In the genomic region with DNA sequence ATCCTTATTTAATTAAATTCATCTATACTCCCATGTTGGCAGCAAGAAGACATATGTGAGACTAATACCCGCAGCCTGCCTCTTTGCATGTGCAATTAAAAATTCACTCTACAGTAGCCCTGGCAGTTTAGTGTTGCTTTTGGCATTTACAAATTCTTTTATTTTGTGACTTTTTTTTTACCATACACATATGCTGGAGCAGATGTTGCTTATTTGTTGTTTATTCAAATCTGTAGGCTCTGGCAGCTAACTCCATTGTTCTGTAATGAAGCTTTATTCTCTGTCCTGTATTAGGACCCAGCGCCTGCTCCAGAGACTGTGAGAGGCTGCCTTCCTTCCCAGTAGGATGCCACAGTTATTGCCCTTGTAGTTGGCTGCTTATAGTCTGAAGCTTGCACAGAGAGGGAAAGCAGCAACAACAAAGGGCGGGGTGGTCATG, we compare ENCODE assay signal across 12 mouse cellular contexts.
DNase-seq lines count a peak whose midpoint lies in the region; ATAC-seq lines count a peak whose summit lies in the region.
"Had no signal": no experiment of that assay in that cellular context is flagged by ENCODE, and none has a peak within 500 bp of the region (broad histone marks: within the 10 kb centered on the region; RNA-seq: fewer than 3 reads in every experiment).

No protein-coding gene starts in this region.

- DNase-seq in neural tube, embryonic 11.5 days (ENCODE audit: low spot score): peak; percentile 14
- no peak for DNase-seq in neural tube, embryonic 10.5 days (ENCODE audit: extremely low spot score, low spot score)
- DNase-seq in midbrain, embryonic 10.5 days (ENCODE audit: low spot score): no peak
- peak; percentile 49 for DNase-seq in retina, postnatal 1 day
- no peak for DNase-seq in MN1 (ENCODE audit: low spot score)
- DNase-seq: kidney, postnatal 25 days; right cerebral cortex, postnatal 14 days had no signal

- ATAC-seq in neural tube, embryonic 11.5 days (ENCODE audit: insufficient read depth, low FRiP score, low TSS enrichment): no peak
- peak; percentile 93 for ATAC-seq in forebrain, embryonic 16.5 days
- ATAC-seq in intestine, embryonic 15.5 days: no peak
- ATAC-seq: lung, postnatal 0 days had no signal

- H3K9ac ChIP-seq in neural tube, embryonic 11.5 days (ENCODE audit: low read length): no peak overlapping the region
- peak overlapping the region; percentile 48 for H3K9ac ChIP-seq in forebrain, embryonic 16.5 days (replicated peaks; ENCODE audit: low read depth, low read length)
- no peak overlapping the region for H3K9ac ChIP-seq in intestine, embryonic 15.5 days

- H3K4me1 ChIP-seq in neural tube, embryonic 11.5 days (ENCODE audit: control insufficient read depth, insufficient read depth, low read length): no peaks in the 10 kb centered on the region
- peaks cover 13% of the 10 kb centered on the region for H3K4me1 ChIP-seq in forebrain, embryonic 16.5 days (replicated peaks; ENCODE audit: control insufficient read depth, insufficient read depth, low read length)
- H3K4me1 ChIP-seq in midbrain, embryonic 10.5 days: peaks cover 7% of the 10 kb centered on the region; the same call in 1 of the 2 replicates
- H3K4me1 ChIP-seq in intestine, embryonic 15.5 days (replicated peaks): no peaks in the 10 kb centered on the region
- H3K4me1 ChIP-seq: heart, embryonic 10.5 days had no signal

- no peaks in the 10 kb centered on the region for H3K36me3 ChIP-seq in neural tube, embryonic 11.5 days (ENCODE audit: control insufficient read depth, insufficient read depth, low read length)
- H3K36me3 ChIP-seq in forebrain, embryonic 16.5 days (ENCODE audit: control insufficient read depth, insufficient read depth): no peaks in the 10 kb centered on the region
- no peaks in the 10 kb centered on the region for H3K36me3 ChIP-seq in midbrain, embryonic 10.5 days
- no peaks in the 10 kb centered on the region for H3K36me3 ChIP-seq in intestine, embryonic 15.5 days
- H3K36me3 ChIP-seq: heart, embryonic 10.5 days had no signal

- no peaks in the 10 kb centered on the region for H3K9me3 ChIP-seq in neural tube, embryonic 11.5 days (ENCODE audit: control insufficient read depth, low read length)
- H3K9me3 ChIP-seq in forebrain, embryonic 16.5 days (ENCODE audit: control insufficient read depth, low read length): no peaks in the 10 kb centered on the region
- H3K9me3 ChIP-seq in midbrain, embryonic 10.5 days (replicated peaks): no peaks in the 10 kb centered on the region
- no peaks in the 10 kb centered on the region for H3K9me3 ChIP-seq in intestine, embryonic 15.5 days
- H3K9me3 ChIP-seq: heart, embryonic 10.5 days had no signal

- no peak overlapping the region for H3K4me2 ChIP-seq in neural tube, embryonic 11.5 days (ENCODE audit: low read depth)
- peak overlapping the region; percentile 27 for H3K4me2 ChIP-seq in forebrain, embryonic 16.5 days (ENCODE audit: low read length)
- H3K4me2 ChIP-seq in intestine, embryonic 15.5 days (replicated peaks): no peak overlapping the region

- no peaks in the 10 kb centered on the region for H3K27me3 ChIP-seq in neural tube, embryonic 11.5 days (ENCODE audit: control insufficient read depth, insufficient read depth, low read length)
- no peaks in the 10 kb centered on the region for H3K27me3 ChIP-seq in forebrain, embryonic 16.5 days (replicated peaks; ENCODE audit: control insufficient read depth, insufficient read depth, low read length)
- H3K27me3 ChIP-seq in midbrain, embryonic 10.5 days (ENCODE audit: low read depth, poor library complexity, severe bottlenecking): no peaks in the 10 kb centered on the region
- H3K27me3 ChIP-seq in intestine, embryonic 15.5 days (replicated peaks): no peaks in the 10 kb centered on the region

- 52% methylated on average over 3 of the region's 3 CpGs for WGBS in neural tube, embryonic 11.5 days
- WGBS in forebrain, embryonic 16.5 days: 16% methylated on average over 3 of the region's 3 CpGs
- WGBS in midbrain, embryonic 10.5 days: 69% methylated on average over 3 of the region's 3 CpGs
- WGBS in intestine, embryonic 15.5 days: 80% methylated on average over 3 of the region's 3 CpGs

- no peak overlapping the region for H3K27ac ChIP-seq in neural tube, embryonic 11.5 days (ENCODE audit: low read depth, low read length)
- H3K27ac ChIP-seq in forebrain, embryonic 16.5 days (ENCODE audit: low read length): peak overlapping the region; percentile 95
- peak overlapping the region; percentile 49 for H3K27ac ChIP-seq in midbrain, embryonic 10.5 days (replicated peaks)
- H3K27ac ChIP-seq in intestine, embryonic 15.5 days: no peak overlapping the region
- H3K27ac ChIP-seq: heart, embryonic 10.5 days had no signal

- no peak overlapping the region for H3K4me3 ChIP-seq in neural tube, embryonic 11.5 days (ENCODE audit: low read depth, low read length)
- H3K4me3 ChIP-seq in forebrain, embryonic 16.5 days (replicated peaks; ENCODE audit: low read length): no peak overlapping the region
- no peak overlapping the region for H3K4me3 ChIP-seq in midbrain, embryonic 10.5 days
- H3K4me3 ChIP-seq in intestine, embryonic 15.5 days (replicated peaks): no peak overlapping the region
- H3K4me3 ChIP-seq: heart, embryonic 10.5 days; myocyte had no signal

Comparison
In these comparisons a context has a peak if more than half of its experiments do, and no peak if none do; other contexts are left out.
1. DNase-seq: peak in neural tube, embryonic 11.5 days (single experiment) and retina, postnatal 1 day (single experiment); none in neural tube, embryonic 10.5 days (single experiment), midbrain, embryonic 10.5 days (single experiment) and MN1 (single experiment).
2. H3K27ac ChIP-seq: peak in forebrain, embryonic 16.5 days (single experiment) and midbrain, embryonic 10.5 days (single experiment); none in neural tube, embryonic 11.5 days (single experiment) and intestine, embryonic 15.5 days (single experiment).